Mouse (Mus musculus) heart, embryonic 11.5 days (tissue): ENCODE measurements around the gene Fga. TPM values are rescaled to one million over a fixed set of nuclear protein-coding genes. Genes with fewer than 3 reads are reported as not detected.
A peak's percentile ranks its signal among the peaks of the same experiment; 100 is the strongest.

Experiments used
- ATAC-seq: fragments of 200-750 bp; cut with Nextera tagmentation; replicated peaks from 2 replicates; pipeline ENCODE4 v1.8.0; 2017; ENCODE audit warnings: moderate library complexity; ENCODE audit not compliant: insufficient number of reproducible peaks, low FRiP score, low TSS enrichment
- H3K27ac ChIP-seq: fragments of 300-500 bp; sonication (generic); 2 replicates; pipeline ENCODE4 v1.5.1; 2014; ENCODE audit warnings: mild to moderate bottlenecking, low read depth, low read length
- H3K27me3 ChIP-seq: fragments of 300-500 bp; sonication (generic); 2 replicates; pipeline ENCODE4 v1.6.1; 2014; ENCODE audit warnings: mild to moderate bottlenecking, low read length, mixed read lengths; ENCODE audit not compliant: control insufficient read depth, insufficient read depth
- H3K36me3 ChIP-seq: fragments of 300-500 bp; sonication (generic); 2 replicates; pipeline ENCODE4 v1.6.1; 2014; ENCODE audit warnings: mild to moderate bottlenecking, low read length, moderate library complexity, mixed read lengths; ENCODE audit not compliant: control insufficient read depth, insufficient read depth
- H3K4me1 ChIP-seq: fragments of 300-500 bp; sonication (generic); 2 replicates; pipeline ENCODE4 v1.6.1; 2014; ENCODE audit warnings: low read length; ENCODE audit not compliant: control insufficient read depth, insufficient read depth
- H3K4me2 ChIP-seq: fragments of 300-500 bp; sonication (generic); 2 replicates; pipeline ENCODE4 v1.6.1; 2014; ENCODE audit warnings: mild to moderate bottlenecking, moderate library complexity
- H3K4me3 ChIP-seq: fragments of 300-500 bp; sonication (generic); 2 replicates; pipeline ENCODE4 v1.5.1; 2014; ENCODE audit warnings: low read depth, low read length
- H3K9ac ChIP-seq: fragments of 300-500 bp; sonication (generic); 2 replicates; pipeline ENCODE4 v1.6.1; 2014; ENCODE audit warnings: mild to moderate bottlenecking, low read depth, low read length, moderate library complexity
- H3K9me3 ChIP-seq: fragments of 300-500 bp; sonication (generic); replicated peaks from 2 replicates; pipeline ENCODE4 v1.6.1; 2016; ENCODE audit warnings: low read length; ENCODE audit not compliant: control insufficient read depth
- WGBS: fragments of 180-500 bp; shearing (Covaris S2); extraction: QIAGEN DNeasy Blood & Tissue Kit; methylation state at CpG from one replicate; pipeline ENCODE4 v1.1.7; 2014; ENCODE audit not compliant: insufficient replicate concordance; 5-methylcytosine and 5-hydroxymethylcytosine counted together
- polyA plus RNA-seq: library from polyadenylated mRNA; unstranded; fragments of >200 nt; fragmentation: Nextera tagmentation; extraction: Ambion mirVana; gene quantifications from 2 replicates; pipeline ENCODE4 v1.2.1, GENCODE M21; 2014

Gene Fga
- polyA plus RNA-seq, 1 experiment from 2014 or later, result 2.7 TPM

DNA sequence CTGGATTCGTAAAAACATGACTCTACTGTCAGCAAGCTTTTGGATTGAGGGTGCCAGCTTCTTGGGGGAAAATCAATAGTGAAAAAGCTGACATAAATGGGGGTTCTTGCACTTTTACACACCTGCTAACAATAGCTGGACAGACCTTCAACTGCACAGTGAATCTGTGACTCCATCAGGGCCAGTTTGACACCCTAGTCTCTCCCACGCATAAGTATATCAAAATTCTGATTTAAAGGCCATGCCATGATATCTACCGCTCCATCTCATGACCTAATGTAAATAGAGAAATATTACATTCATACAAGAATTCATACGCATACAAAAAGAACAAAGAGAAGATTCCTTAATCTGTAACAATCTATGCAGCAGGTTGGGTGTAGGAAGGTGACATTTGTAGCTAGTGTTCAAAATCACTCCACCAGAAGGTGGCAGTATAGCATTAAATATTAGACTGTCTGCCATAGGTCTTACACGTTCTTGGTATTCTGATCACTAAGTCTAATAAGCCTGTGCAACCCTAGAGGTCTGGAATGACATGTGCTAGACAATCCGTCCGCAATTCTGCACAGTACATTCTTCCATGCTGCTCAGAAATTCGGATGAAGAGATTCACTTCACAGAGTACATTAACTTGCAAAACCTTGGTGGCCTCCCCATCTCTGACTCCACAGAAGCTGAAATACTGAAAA lies 27.0 kb upstream of the Fga start:
- 0 out of 2 replicates have a peak, but pooled peaks have one; percentile 28 for ATAC-seq
- Histone ChIP-seq H3K9me3 (no peaks in the 10 kb centered on the region), H3K27me3 (peaks cover 5% of the 10 kb centered on the region; the same call in 1 of the 2 replicates), H3K9ac (no peak overlapping the region), H3K27ac (no peak overlapping the region), H3K4me2 (no peak overlapping the region), H3K4me3 (no peak overlapping the region), H3K4me1 (no peaks in the 10 kb centered on the region; the same call in 1 of the 2 replicates), H3K36me3 (no peaks in the 10 kb centered on the region)
- WGBS, result 31% methylated on average over 8 of the region's 8 CpGs

- no peak overlapping the region for H3K27ac ChIP-seq
- no peaks in the 10 kb centered on the region for H3K9me3 ChIP-seq
- H3K4me3 ChIP-seq, result no peak overlapping the region
- H3K9ac ChIP-seq, result no peak overlapping the region
- H3K27me3 ChIP-seq, result peaks cover 4% of the 10 kb centered on the region; the same call in 1 of the 2 replicates
- no peak for ATAC-seq
- H3K4me1 ChIP-seq, result no peaks in the 10 kb centered on the region; the same call in 1 of the 2 replicates
- no peak overlapping the region for H3K4me2 ChIP-seq
- no peaks in the 10 kb centered on the region for H3K36me3 ChIP-seq
- 78% methylated on average over 9 of the region's 9 CpGs for WGBS
Observed at GRCm38 (mm10) chr3:82999995-83000394, 25.9 kb upstream of the Fga start.

DNA sequence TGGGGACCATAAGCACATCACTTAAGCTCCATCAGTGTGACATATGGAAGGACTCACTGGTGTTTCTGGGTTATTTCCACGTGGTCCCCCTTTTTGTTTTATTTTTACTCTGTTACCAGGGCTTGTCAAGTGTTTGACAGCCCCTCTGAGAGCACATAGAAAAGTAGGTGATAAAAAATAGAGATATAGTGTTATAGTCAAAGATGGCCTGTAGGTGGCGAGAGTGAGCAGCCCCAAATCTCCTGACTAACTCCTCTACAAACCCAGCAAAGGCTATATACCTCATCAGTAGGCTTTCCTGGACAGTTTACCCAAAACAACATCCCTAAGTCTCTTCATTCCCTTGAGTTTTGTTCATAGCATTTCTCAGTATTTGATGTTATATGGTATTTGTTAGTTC lies 23.7 kb upstream of the Fga start:
- H3K27me3 ChIP-seq, result no peaks in the 10 kb centered on the region
- no peak overlapping the region for H3K9ac ChIP-seq
- no peak overlapping the region for H3K4me2 ChIP-seq
- no peak overlapping the region for H3K4me3 ChIP-seq
- no peak for ATAC-seq
- no peak overlapping the region for H3K27ac ChIP-seq
- no peaks in the 10 kb centered on the region for H3K36me3 ChIP-seq
- no peaks in the 10 kb centered on the region for H3K9me3 ChIP-seq
- WGBS, result 2% methylated on average over 2 of the region's 2 CpGs
- H3K4me1 ChIP-seq, result no peaks in the 10 kb centered on the region

DNA sequence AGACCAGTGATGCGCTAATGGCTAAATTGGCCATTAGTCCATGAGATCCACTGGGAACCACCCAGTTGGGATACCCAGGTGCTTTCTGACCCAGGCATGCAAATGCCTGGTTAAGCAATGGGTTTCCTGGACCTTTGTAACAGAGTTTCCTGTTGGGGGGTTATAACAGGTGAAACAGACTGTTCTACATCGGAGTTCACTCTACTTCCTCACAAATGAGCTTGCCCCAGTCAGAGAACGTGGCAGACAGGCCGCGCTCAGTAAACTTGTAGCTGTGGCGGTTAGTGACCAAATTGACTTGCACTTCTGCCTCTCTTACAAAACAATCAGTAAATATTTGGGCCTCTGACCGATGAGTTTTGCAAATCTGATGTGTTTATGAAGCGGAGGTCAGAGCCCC lies 22.8 kb upstream of the Fga start:
- no peak overlapping the region for H3K4me2 ChIP-seq
- no peak overlapping the region for H3K27ac ChIP-seq
- ATAC-seq, result no peak
- H3K4me3 ChIP-seq, result no peak overlapping the region
- 86% methylated on average over 8 of the region's 8 CpGs for WGBS
- H3K9me3 ChIP-seq, result no peaks in the 10 kb centered on the region
- H3K4me1 ChIP-seq, result no peaks in the 10 kb centered on the region
- no peaks in the 10 kb centered on the region for H3K36me3 ChIP-seq
- no peaks in the 10 kb centered on the region for H3K27me3 ChIP-seq
- no peak overlapping the region for H3K9ac ChIP-seq

GRCm38 (mm10) chr3:83004801-83005200 lies 21.1 kb upstream of the Fga start:
- ATAC-seq, result no peak
- no peaks in the 10 kb centered on the region for H3K4me1 ChIP-seq
- no peaks in the 10 kb centered on the region for H3K9me3 ChIP-seq
- no peak overlapping the region for H3K4me3 ChIP-seq
- H3K36me3 ChIP-seq, result no peaks in the 10 kb centered on the region
- H3K9ac ChIP-seq, result no peak overlapping the region
- H3K27me3 ChIP-seq, result no peaks in the 10 kb centered on the region
- no peak overlapping the region for H3K4me2 ChIP-seq
- no peak overlapping the region for H3K27ac ChIP-seq
- WGBS, result 77% methylated on average over 7 of the region's 7 CpGs

DNA sequence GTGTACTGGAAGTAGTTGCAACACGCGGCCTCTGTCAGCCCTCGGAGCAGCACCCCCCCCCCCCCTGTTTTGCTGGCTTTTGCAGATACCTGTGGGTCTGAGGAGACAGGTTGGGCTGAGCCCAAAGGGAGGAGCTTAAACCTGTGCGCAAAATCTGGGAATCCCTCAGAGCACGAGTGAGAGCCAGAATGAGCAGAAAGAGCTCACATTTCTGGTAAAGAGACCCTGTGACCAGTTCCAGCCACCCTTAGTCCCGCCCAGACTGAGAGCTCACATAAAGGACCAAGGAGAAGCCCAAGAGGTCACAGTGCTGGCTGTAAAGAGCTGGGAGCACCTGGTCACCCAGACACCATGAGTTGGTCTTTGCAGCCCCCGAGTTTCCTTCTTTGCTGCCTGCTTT lies 18.3 kb upstream of the Fga start, which contains the start of gene Fgg:
TSS of gene Fgg (plus strand) at position 168 of the 400 bp plus-strand sequence.
- Histone ChIP-seq H3K36me3 (no peaks in the 10 kb centered on the region), H3K9ac (no peak within 1 kb of the TSS), H3K27ac (no peak within 1 kb of the TSS), H3K27me3 (no peaks in the 10 kb centered on the region), H3K9me3 (no peaks in the 10 kb centered on the region), H3K4me2 (no peak within 1 kb of the TSS), H3K4me3 (no peak within 1 kb of the TSS), H3K4me1 (no peaks in the 10 kb centered on the region)
- 49% methylated on average over 7 of the region's 7 CpGs for WGBS
- ATAC-seq, result no peak

GRCm38 (mm10) chr3:83010291-83010690 lies 15.6 kb upstream of the Fga start:
- H3K9ac ChIP-seq, result no peak overlapping the region
- no peaks in the 10 kb centered on the region for H3K9me3 ChIP-seq
- H3K4me3 ChIP-seq, result no peak overlapping the region
- no peak overlapping the region for H3K27ac ChIP-seq
- no peak for ATAC-seq
- H3K4me1 ChIP-seq, result no peaks in the 10 kb centered on the region
- H3K4me2 ChIP-seq, result no peak overlapping the region
- 68% methylated on average over 11 of the region's 11 CpGs for WGBS
- H3K36me3 ChIP-seq, result no peaks in the 10 kb centered on the region
- H3K27me3 ChIP-seq, result no peaks in the 10 kb centered on the region

DNA sequence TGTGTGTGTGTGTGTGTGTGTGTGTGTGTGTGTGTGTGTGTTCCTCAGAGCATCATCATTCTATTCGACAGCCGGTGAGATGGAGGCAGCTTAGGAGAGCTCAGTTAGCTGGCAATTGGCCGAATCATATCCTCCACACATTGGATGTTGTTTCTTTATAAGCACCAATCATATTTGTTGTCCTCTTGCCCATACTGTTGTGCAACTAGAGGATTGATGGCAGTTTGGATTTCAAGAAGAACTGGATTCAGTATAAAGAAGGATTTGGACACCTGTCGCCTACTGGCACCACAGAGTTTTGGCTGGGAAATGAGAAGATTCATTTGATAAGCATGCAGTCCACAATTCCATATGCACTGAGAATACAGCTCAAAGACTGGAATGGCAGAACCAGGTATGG lies 14.7 kb upstream of the Fga start:
- no peak for ATAC-seq
- no peaks in the 10 kb centered on the region for H3K36me3 ChIP-seq
- H3K4me3 ChIP-seq, result no peak overlapping the region
- H3K27ac ChIP-seq, result no peak overlapping the region
- no peak overlapping the region for H3K9ac ChIP-seq
- H3K4me1 ChIP-seq, result no peaks in the 10 kb centered on the region
- WGBS, result 88% methylated on average over 4 of the region's 4 CpGs
- no peaks in the 10 kb centered on the region for H3K9me3 ChIP-seq
- no peak overlapping the region for H3K4me2 ChIP-seq
- no peaks in the 10 kb centered on the region for H3K27me3 ChIP-seq

DNA sequence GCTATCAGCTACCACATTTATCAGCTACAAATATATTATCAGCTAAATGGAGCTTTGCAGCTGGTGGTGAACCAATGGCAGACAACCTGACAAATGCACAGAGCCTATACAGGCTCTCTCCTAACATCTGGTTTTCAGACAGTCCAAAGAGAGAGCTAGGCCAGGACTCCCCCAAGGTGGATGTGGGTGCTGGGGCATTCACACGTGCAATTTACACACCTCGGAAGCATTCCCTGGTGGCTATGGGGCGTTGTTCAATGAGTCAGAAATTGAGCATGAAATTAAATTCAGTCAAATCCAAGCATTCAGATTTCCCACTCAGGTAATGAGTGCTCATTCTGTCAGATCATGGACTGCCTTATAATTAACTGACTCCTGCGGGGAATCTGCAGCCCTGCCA lies 14.3 kb upstream of the Fga start:
- 80% methylated on average over 4 of the region's 4 CpGs for WGBS
- Histone ChIP-seq H3K4me1 (no peaks in the 10 kb centered on the region), H3K9me3 (no peaks in the 10 kb centered on the region), H3K36me3 (no peaks in the 10 kb centered on the region), H3K27ac (no peak overlapping the region), H3K4me3 (no peak overlapping the region), H3K9ac (no peak overlapping the region), H3K27me3 (no peaks in the 10 kb centered on the region), H3K4me2 (no peak overlapping the region)
- ATAC-seq, result no peak
